Mouse (Mus musculus) cerebellum, adult 9-10 months (tissue): ENCODE measurements around the gene Abcb9.

Experiments used
- DNase-seq: peaks from one replicate; pipeline ENCODE4 v3.0.0; 2022

Abcb9 gene

GRCm38 (mm10) chr5:124093120-124093794 is 2.3 kb downstream of the Abcb9 start:
- peak; percentile 85 for DNase-seq

DNA sequence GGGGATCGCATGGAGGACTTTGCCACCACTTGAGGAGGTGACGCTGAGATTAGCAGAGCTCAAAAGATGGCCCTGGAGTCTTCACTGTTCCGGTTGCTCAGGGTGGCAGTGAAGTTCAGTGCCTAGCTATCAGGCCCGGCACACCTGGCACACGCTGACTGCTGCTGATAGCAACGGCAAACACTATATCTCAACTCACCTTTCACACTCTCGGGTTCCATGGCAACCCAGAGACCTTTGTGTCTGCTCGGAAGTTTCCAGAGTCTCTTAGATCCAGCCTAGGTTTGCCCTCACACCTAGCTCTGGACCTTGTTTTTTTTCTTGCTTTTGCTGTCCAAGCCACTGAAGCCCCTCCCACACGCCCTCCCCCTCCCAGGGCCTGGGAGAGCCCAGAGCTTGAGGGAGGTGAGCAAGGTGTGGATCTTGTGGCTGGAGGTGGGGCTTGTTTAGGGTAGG is 3.6 kb downstream of the Abcb9 start:
- DNase-seq = peak; percentile 53

DNA sequence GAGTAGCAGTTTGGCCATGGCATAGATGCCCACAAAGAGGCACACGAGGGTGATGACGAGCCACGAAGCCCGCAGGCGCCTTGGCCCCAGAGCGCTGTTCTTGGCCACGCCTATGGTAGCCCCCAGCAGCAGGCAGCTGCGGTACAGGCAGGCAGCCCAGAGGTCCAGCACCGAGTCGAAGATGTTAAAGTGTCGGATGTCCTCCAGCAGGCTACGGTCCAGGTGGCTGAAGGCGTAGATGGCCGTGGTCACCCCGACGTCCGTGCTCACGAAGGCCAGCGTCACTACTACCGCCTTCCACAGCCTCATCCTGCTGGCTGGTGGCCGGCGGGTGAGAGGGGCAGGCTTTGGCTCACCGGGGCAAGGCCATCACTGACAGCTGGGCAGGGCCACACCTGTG is 5.7 kb downstream of the Abcb9 start:
- DNase-seq = no peak

- DNase-seq = no peak
Observed at GRCm38 (mm10) chr5:124086876-124087275, 8.7 kb downstream of the Abcb9 start.

- no peak for DNase-seq
Observed at GRCm38 (mm10) chr5:124085513-124085912, 10.1 kb downstream of the Abcb9 start.

GRCm38 (mm10) chr5:124084588-124085173 is 10.9 kb downstream of the Abcb9 start:
- peak; percentile 84 for DNase-seq

- DNase-seq = no peak
Observed at GRCm38 (mm10) chr5:124083850-124084587, 11.6 kb downstream of the Abcb9 start.

DNA sequence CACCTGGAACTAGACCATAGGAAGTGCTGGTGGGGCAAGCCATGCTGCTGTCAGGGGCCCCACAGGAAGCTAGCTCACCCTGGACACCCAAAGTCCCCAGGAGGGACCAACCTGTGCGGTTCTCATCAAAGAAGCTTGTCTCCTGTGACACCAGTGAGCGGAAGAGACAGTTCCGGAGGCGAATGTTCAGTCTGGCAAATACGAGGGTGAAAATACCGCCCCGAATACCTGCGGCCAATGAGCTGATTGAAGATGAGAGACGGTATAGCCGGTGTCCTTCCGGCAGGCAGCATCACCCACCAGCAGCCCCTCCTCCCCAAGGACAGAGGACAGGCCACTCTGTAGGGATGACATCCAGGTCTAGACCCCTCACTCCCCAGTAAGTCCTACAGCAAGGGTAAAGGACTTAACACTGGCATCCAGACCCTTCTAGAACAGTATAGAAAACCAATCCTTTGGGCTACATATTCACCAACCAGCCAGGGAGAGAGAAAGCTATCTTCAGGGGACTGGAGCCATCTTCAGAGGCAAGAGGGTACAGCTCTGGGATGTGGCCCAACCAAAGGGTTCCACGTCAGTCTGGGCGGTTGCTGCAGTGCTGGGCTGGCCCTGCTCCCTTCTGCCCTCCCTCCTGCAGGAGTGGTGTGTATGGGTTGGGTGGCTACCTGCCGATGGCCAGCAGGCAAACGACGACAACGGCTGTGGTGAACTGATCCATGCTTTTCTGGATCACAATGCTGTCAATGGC is 12.5 kb downstream of the Abcb9 start:
- DNase-seq = no peak

- no peak for DNase-seq
Observed at GRCm38 (mm10) chr5:124082447-124082846, 13.2 kb downstream of the Abcb9 start.

- no peak for DNase-seq
Observed at GRCm38 (mm10) chr5:124079880-124080279, 15.7 kb downstream of the Abcb9 start.

GRCm38 (mm10) chr5:124078794-124079416 is 16.7 kb downstream of the Abcb9 start:
- DNase-seq = peak; percentile 59

GRCm38 (mm10) chr5:124077856-124078460 is 17.6 kb downstream of the Abcb9 start:
- no peak for DNase-seq

DNA sequence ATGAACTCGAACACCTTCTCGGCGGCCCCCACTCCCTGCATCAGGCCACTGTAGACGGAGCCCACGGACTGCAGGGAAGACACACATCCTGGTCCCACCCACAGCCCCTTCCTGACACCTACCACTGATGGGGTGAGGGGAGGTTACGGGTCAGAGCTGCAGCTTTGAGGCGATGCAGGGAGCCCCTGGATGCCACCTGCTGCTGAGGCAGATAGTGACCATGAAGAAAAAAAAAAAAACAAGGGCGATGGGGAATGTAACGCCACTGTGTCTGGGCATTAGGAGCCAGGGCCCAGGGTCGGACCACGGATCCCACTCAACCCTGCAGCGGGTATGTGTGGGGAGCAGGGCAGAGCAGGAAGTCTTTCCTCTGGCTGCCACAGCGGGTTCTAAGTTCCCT is 18.4 kb downstream of the Abcb9 start:
- DNase-seq = no peak

DNA sequence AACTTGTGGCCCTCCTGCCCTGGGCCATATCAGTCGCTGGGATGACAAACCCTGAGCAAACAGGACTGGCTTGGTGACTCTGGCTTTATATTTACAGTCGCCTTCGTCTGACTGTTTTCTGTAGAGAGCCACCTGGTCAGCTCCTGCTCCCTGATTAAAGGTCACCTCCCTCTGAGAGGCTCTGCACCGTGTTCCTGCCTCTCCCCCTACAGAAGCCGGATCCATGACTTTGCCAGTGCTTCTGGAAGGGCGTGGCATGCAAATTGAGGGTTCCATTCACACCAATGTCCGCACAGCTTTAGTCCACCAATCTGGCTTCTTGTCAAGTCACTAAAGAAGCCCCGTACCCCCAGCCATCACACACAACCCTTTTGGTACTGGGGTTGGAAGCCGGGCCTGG is 19.0 kb downstream of the Abcb9 start:
- no peak for DNase-seq

DNA sequence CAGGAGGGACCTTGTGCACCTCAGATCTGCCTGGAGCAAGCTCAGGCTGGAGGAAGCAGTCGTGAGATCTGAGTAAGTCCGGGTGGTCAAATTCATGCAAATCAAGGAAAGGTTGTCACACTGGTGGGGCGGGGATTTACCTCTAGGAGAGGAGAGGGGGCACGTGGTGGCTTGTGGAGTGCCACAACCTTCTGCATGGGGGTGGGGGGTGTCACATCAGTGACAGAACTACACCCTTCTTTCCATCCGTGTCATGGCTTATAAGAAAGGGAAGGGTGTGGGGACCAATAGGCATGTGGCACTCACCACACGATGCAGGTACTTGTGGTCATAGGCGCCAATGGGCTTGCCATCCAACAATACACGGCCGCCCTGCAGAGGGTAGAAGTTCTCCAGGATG is 19.9 kb downstream of the Abcb9 start:
- DNase-seq = no peak

DNA sequence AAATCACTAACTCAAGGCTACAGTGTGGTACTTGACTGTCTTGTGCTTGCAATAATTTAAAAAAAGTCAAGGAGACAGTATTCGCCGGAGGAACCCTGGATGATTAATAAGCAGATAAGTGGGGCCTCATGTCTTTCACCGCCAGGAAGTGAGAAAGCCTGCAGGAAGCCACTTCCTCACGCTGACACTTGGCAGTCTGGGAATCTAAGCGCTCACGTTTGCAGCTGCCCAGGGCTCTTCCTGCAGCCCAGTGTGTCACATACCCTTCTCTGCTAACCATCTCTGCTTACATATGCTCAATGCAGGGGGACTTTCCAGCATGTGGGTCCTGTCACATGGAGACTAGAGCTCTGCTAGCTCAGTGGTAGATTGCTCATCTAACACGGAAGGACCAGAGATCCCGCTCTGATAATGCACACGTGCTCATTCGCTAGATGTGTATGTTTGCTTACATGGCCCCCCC is 20.7 kb downstream of the Abcb9 start:
- DNase-seq = no peak

DNA sequence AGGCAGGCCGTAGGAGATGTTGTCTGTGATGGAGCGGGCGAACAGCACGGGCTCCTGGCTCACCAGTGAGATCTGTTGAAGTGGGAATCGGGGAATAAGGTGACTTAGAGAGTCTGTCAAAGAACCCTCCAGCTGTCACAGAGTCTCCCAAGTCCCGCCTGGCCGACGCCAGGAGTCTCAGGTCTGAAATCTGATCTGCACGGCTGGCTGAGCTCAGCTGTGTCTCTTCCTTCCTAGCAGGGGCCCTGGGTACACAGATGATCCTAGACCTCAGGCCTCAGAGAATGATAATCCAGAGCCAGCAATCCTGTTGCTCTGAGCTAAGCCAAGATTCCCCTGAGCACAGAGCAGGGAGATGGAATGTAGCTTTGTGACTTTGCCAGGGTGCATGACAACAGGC is 21.9 kb downstream of the Abcb9 start:
- no peak for DNase-seq

GRCm38 (mm10) chr5:124069657-124070056 is 25.9 kb downstream of the Abcb9 start:
- DNase-seq = no peak

GRCm38 (mm10) chr5:124062037-124062824 is 33.4 kb downstream of the Abcb9 start:
- no peak for DNase-seq

DNA sequence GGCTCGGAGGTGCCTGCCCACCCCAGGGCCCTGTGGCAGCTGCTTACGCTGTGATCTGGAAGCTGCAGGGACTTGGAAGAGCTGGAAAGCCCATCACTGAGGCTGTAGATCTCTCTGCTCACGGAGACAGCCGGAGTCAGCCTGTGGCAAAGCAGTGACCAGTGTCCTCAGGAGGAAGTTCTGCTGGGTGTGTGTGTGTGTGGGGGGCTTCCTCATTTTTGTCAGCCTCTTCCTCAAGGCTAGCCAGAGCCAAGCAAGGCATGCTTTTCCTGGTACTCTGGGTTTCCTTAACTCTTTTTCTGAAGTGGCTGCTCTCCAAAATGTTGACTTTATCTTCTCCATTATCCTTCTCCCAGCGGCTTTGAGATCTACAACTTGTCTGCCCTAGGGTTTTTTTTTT is 35.9 kb downstream of the Abcb9 start:
- no peak for DNase-seq

DNA sequence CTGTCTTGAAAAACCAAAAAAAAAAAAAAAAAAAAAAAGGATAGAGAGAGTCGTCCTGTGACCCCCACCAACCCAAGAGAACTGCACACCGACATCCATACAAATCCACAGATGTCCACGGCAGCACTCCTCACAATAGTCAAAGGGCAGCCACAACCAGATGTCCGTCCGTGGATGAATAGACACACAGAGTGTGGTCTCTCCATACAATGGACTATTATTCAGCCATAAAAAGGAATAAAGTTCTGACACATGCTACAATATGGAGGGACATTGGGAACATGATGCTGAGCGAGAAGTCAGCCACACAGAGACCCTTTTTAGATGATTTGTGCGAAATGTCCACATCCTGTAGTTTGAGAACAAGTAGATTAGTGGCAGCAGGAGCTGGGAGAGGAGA is 36.8 kb downstream of the Abcb9 start:
- no peak for DNase-seq

DNA sequence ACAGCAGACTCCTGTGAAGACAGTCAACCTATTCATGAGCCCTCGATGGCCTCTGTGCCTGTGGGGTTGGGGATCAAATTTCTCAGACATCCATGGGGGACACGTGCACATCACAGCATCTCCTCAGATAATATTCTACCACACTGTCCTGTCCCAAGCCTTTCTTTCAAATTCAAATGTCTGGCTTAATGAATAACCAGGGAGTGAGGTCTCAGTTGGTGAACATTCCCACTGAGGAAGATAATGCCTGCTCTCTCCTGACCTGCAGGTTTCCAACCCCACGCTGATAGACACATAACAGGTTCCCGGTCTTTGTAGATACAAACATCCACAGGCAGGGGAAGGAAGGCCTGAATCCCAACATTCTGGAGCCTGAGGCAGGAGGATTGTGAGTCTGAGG is 38.6 kb downstream of the Abcb9 start:
- DNase-seq = no peak
